Mouse (Mus musculus): ENCODE results near the gene Rab31.
A peak's percentile ranks its signal among the peaks of the same experiment; 100 is the strongest.

Gene Rab31

DNA sequence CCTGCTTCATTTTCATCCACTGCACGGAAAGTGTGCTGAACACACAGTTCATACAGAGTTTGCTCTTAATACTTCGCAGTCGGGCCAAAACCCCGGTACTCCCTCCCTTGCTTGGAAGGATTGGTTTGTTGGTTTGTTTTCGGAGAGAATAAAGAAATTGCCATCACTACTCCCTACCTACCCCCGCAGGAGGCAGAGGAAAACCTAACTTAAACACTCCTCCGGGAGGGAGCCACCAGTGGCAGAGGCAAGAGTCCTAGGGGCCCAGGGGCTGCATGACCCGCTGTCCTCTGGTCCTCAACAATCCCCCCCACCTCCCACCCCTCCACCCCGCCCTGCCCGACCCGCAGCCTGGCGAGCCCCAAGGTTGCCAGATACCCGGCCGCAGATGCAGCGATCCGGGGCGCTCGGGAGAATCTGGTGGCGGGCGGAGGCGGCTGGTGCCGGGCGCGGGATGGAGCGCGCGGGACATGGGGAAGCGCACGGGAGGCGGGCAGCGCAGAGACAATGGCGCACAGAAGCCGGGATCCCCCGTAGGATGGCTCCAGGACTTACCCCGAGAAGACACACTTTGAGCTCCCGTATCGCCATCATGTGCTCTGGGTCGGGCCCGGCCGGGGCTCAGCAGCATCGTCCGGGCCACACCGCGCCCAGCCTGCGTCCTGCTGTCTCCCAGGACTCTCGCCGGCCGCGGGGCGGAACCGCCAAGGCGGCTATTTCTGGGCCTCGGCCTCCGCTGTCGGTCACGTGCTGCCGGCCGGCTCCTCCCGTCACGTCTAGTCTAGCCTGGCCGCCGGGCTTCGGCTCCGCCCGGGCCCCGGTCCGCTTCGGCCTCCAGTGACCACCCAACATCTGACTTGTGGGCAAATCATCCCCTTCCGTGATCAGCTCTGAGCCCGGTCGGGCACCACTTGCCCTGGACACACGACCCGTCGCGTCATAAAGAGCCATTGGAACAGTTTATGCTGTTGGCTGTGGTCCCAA, at the start of gene Rab31:
Rab31 (minus strand) TSS at position 802 of the 984 bp plus-strand sequence.
- DNase-seq: peak; percentile 90 to 93

DNA sequence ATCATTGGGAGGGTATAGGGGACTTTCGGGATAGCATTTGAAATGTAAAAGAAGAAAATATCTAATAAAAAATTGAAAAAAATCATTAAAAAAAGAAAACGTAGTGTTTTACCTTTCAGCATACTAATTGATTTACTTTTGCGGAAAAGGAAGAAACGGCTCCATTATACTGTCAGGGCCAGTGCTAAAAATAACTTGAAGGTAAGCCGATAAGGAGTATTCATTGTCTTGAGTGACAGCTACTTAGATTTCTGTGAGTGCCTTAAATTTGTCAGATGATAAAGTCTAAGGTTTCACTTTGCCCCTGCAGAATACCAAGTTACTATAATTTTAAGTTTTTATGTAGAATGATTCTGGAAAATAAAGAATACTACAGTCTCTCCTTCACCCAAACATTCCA, 47.6 kb upstream of the Rab31 start:
- no peak for DNase-seq

DNA sequence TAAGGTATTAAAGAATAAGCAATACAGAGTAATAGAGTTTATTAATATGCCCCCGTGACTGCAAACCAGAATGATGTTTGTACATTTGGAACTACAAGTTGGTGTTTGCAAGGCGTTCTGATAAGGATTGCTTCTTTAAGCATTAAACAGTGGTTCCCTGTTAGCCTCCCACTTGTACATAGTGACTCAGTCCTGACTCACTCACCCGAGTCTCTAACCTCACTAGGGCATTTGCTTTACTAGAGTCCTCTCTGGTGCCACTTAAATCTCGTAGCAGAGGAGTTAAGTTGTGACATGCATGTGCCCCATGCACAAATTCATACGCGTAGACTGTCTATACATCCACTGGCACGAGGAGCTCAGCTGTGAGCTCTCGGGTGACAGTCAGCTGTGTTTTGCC, 41.2 kb upstream of the Rab31 start:
- no peak for DNase-seq

DNA sequence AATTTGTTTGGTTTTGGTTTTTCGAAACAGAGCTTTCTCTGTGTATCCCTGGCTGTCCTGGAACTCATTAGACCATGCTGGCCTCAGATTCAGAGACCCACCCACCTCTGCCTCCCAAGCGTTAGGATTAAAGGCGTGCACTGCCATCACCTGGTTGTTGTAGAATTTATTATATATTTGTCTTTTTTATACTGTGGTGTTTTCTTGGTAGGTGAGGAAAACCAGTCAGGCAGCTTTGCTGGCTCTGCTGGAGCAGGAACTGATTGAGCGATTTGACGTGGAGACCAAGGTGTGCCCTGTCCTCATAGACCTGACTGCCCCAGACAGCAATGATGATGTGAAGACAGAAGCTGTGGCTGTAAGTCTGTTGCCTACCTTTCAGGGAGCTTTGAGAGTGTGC, 38.5 kb upstream of the Rab31 start:
- DNase-seq: no peak

DNA sequence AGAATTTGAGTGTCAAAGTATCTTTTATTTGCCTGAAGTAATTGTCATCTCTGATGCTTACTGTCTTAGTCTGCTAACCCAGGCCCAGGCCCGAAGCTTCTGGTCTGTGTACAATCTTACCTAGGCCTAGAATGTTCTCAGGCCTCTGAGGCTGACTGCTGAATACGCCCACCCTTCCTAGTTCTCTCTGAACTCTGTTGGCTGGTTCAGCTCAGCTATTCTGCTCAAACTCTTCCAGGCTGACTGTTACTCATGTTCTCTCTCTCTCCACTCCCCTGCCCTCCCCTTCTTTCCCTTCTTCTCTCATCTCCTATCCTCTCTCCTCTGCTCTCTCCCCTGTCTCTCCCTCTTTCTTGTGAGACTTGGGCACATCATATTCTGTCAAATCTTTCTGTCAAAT, 33.9 kb upstream of the Rab31 start:
- no peak for DNase-seq

DNA sequence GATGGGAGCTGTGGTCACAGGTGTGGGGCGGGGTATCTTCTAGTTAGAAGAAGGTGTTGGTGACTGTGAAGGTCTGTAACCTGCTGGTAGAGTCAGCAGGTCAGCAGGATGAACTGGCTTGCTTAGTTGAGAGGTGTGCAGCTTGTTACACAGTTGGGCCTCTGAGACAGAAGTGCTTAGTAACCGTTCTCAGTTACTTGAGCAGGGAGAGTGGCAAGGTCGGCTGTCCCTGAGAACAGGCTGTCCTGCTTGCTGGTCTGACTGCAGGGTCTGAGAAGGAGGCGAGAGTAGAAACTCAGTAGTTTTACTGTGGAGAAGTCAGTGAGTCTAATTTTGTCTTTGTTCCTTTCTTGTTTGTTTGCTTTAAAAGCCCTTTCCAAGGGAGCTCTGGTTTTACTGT, 33.4 kb upstream of the Rab31 start:
- DNase-seq: no peak

DNA sequence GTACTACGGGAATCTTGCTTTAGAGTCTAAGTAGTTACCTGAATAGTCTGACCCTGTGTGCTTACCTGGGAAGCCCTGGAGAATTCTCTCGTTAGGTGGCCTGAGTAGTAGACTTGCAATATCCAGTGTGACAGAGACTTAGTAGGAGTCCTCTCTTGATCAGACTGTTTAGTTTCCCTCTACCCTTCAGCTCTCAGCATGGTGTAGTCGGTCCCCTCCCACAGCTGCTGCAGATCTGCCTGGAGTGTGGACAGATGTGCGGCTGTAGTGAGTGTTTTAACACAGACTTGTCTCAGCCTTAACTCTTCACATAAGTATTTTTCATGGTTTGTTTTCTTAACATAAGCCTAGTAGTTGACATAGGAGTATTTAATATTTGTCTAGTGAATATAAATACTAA, 29.5 kb upstream of the Rab31 start:
- DNase-seq: no peak

DNA sequence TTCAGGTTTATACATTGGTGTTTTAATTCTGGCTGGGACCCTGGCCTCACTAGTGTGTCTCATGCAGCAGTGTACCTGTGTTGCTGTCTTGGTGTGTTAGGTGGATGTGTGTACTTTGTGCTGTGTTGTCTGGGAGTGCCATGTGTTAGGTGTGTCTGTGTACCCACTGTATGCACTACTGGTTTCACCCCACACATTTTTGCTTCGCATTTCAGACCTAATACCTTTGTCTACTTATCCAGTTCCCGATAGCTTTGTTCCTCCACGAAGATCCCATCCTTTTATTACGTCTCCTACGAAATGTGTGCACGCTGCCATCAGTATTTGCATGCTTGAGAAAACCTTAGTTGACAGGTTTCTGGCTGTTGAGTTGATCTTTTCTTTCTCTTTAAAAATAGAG, 27.9 kb upstream of the Rab31 start:
- no peak for DNase-seq

DNA sequence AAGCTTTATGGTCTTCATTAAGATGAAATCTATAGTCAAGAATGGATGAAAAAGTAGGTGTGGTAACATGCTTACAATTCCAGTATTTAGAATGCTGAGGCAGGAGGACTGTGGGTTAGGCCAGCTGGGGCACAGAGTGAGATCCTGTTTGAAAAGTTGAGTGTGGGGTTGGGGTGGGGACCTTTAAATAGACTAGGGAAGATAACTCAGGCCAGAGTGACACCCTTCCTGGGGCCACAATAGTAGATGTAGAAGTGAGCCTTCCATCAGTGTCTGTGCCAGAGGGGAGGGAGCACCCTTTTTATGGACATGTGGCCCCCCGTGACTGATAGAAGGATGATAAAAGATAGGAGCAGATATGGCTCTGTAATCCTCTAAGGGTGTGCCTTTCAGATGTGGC, 26.8 kb upstream of the Rab31 start:
- DNase-seq: no peak

DNA sequence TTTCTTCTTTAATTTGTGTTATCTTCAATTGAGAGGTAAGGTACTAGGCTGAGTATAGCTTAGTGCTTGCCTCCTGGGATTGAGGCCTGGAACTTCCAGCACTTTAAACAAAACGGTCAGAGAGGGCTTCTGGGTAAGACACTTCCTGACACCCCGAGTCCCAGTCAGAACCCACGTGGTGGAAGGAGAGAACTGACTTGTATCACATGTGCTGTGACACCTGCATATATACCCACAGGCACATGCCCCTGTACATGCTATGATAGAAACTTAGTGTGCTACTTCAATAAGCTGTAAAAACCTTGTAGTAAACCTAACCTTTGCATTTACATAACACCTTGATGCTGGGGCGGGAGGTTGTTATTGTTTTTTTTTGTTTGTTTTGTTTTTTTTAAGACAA, 25.9 kb upstream of the Rab31 start:
- DNase-seq: no peak

DNA sequence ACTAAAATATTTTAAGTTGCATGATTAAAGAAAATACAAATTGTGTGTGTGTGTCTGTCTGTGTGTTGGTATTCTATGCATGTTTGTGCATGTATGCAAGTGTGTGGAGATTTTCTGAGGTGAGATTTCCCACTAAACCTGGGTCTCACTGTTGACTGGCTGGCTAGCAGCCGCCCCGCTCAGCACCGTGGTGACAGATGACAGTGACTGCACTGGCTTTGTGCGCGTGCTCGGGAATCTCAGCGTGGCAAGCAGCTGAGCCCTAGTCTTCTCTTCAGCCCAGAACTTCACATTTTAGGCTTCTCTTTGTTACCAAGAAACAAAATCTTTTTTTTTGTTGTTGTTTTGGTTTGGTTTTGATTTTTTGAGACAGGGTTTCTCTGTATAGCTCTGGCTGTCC, 23.5 kb upstream of the Rab31 start:
- no peak for DNase-seq

DNA sequence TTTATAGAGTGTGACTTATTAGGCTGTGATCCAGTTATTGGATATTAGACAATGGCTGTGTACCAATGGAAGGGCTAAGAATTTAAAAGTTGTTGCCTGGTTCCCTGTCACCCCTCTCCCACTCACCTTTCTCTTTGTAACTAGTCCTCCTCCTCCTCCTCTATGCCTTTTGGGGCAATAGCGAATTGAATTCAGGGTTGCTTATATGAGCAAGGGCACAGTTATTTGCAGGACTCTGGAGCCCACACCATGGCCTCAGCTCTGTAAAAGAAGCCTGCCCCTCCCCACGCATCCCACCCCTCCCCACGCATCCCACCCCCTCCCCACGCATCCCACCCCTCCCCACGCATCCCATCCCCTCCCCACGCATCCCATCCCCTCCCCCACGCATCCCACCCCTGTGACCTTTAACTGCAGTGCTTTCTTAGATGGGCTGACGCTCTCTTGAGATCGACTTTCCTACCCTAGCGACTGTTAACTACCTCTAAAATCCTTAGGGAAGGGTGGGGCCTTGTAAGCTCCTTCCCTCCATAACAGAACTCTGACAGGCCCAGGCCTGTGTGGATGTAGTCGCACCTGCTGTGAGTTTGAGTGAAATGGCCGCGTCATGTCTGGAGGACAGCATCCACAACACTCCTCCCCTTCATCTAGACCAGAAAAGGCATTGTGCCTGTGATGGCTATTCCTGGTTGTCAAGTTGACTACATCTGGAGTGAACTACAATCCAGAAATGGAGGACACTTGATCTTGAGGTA, 21.7 kb upstream of the Rab31 start:
- no peak for DNase-seq

DNA sequence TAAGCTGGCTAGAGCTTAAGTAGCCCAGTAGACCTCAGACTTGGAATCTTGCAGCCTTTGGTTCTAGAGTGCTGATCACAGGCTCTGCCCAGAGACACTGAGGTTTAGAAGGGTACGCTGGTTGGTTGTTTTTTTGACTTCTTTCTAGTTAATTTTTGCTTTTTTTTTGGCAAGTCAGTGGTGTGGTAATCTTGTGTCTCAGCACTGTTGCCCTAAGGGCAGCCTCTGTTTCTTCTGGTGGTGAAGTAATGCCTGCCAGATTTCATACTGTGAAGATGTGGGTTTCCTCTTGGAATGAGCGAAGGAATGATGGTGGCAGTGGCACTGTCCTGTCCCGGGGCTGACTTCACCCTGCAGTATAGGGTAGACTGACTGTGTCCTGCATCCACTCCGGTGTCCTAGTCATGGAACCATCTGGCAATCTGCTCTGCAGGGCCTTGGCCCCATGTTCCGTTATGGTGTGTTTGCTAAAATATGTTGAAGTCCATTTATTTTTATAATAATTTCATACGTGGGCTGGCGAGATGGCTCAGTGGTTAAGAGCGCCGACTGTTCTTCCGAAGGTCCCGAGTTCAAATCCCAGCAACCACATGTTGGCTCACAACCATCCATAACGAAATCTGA, 20.9 kb upstream of the Rab31 start:
- no peak for DNase-seq

DNA sequence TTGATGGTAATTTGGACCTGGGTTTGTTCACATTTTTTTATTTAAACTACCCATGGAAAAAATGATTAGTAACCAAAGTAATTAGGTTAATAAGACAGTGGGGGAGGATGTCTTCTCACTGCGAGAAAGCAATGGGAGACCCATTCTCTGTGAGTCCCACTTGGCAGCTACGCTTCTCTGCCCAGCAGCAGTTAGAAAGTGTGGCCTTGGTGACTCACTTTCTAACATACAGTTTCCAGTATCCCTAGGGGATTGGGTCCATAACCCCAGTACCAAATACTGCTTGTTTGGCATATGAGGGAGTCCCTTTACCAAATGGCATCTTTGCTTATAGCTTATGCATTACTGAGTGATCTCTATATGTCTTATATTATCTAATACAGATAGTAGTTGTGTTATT, 18.6 kb upstream of the Rab31 start:
- DNase-seq: no peak

DNA sequence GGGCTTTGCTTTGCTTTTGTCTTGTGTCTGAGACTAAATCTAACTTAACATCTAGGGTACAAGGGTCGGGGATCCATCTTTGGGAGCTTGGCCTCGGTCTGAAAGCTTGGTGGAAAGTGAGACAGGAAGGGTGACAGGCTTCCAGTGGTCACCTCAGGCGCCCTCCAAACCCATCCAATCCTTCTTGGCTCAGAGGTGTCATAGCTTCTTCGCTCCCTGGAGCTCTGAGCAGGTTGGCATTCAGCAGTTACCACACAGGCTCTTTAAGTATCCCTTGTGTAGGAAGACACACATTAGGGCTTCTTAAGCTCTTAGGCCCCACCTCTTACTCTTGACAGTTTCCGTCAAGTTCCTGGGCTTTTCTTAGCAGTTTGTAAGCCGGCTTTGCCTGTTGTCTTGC, 17.0 kb upstream of the Rab31 start:
- no peak for DNase-seq

DNA sequence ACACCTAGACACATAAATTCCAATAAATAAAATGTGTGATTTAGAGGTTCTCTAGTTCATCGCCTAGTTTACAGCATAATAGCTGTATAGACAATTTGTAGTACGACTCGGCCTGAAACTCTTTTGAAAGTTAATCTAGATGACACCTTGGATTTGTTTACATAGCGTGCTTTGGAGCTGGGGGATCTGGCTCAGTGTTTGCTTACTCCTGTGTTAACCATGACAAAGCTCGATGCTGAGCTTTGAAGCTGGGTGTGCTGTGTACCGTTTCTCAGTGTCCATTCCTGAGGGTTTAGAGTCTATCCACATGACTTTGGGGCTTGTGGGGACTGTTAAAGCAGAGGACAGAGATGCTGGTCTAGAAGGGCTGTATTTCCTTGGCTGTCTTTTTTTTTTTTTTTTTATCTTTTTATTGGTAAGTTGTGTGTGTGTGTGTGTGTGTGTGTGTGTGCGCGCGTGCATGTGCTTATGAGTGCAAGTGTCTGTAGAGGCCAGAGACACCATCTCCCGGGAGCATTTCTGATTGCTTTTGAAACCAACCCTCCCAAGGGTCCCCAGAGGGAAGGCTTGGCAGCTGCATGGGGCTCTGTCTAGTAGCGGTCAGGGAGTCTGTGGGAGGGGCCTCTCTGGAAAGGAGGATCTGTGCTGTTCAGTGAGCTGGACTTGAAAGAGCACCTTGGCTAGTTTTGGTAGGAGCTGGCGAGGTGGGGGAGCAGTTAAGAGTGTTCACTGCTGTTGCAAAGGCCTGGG, 16.2 kb upstream of the Rab31 start:
- peak in 1 of 2 experiments; percentile 48 for DNase-seq

DNA sequence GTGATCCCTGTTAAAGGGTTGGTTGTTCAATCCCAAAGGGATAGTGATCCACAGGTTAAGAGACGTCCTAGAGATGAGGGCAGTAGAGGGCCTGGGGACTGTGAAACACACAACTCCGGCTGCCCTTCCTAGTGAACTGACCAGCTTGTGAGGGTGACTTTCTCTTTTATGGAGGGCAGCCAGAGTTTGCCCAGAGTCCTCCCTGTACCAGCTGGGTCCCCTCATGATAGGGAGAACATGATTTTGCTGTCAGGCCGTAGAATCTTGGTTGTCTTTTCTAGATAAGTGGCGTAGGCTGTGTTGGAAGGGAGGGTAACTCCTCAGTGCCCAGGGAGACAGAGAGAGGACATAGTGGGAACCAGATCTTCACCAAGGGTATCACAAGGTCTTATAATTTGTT, 14.7 kb upstream of the Rab31 start:
- DNase-seq: no peak

DNA sequence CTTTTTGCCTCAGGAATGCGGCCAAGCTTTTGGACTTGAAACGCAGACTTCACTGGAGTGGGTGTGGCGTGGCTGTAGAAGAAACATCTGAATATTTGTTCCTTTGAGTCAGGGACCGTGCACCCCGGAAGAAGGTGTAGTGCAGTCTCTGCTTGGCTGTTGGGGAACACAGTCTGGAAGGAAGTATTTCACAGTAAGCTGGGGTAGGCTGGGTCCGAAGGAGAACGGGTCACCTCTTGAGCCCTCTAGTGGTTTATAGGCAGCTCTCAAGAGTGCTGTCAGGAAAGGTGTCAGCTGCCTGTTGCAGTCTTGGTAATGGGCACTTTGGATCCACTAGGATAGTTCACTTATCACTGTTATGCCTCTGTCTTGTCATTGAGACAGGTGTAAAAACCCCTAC, 13.7 kb upstream of the Rab31 start:
- DNase-seq: peak in 1 of 2 experiments; percentile 38

DNA sequence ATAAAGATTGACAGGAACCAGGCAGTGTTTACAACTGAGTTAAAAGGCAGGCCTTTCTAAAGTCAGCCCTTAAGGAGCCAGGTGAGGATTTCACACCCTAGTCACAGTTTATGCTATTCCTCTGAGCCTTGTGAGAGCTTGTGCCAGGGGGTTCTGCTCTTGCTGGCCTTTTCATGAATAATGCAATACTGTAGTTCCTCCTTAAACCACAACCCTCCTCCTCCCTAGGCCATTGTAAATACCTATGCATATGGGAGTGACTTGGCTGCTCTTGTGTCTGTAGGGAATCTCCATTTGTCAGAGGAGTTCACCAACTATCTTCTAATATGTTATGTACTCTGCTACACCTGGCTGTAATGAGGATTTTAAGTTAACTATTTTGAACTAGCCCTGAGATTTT, 13.2 kb upstream of the Rab31 start:
- DNase-seq: no peak

DNA sequence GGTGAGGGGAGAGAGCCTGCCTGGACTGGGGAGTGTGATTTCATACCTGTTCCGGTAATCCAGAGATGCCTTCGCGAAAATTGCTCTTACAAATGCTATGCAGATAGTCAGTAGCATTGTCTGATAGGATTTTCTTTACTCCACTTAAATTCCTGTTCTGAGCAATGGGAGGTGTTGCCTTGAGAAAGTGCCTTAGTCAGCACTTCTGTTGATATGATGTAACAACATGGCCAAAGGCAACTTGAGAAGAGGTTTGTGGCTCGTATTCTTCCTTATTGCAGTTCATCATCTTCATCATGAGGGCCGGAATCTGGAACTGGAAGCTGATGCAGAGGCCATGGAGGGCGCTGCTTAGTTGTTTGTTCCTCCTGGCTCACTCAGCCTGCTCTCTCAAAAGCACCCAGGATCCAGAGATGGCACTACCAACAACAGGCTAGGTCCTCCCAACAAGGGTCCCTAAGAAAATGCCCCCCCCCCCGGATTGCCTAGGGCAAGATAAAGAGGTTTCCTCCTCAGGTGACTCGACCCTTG, 12.1 kb upstream of the Rab31 start:
- DNase-seq: no peak

DNA sequence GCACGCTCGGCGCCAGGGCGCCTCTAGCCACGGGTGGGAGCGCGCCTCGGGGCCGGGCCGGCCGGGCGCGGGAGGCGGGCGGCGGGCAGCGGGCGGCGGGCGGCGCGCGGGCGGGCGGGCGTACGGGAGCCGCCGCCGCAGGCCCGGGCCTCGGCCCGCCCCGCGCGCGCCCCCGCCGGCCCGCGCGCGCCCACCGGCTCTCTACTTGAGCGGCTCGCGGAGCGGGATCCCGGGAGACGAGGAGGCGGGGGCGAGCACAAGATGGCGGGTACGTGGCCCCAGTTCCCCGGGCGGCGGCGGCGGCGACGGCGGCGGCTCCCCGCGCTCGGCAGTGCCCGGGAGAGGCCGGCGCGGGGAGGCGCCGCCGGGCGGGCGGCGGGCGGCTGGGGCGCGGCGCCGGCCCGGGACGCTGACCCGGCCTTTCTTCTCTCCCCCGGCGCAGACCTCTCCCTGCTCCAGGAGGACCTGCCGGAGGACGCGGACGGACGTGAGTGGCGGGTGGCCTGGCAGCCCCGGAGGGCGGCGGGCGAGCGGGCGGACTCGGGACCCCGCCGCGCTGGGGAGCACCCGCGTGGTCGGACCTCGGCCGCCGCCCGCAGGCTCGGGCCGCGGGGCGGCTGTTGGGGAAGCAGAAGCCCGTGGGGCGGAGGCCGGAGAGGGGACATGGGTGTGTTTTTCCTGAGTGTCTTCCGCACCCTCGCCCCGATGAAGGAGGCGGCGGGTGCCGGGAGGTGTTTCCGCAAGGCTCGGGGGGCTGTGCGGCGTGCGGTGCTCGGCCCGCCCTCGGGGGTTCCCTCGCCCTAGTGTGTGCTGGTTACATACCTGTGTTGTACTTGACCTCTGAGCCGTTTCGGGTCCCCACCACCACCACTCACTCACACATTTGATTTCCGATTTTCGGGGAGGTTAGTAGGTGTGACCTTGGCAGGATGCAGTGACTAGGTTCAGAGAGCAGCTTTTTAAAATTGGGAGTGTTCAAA, 10.9 kb upstream of the Rab31 start:
- peak; percentile 80 to 88 for DNase-seq
